Mouse (Mus musculus) lung, adult 2 months (tissue): ENCODE data around the gene Emb.

Experiments used
- CTCF ChIP-seq: fragments of 200-500 bp; IDR thresholded peaks from 2 replicates; pipeline ENCODE4 v1.5.1; 2011; ENCODE audit warnings: mild to moderate bottlenecking, low read length, control low read depth; ENCODE audit not compliant: insufficient read depth
- POLR2A ChIP-seq: fragments of 200-500 bp; IDR thresholded peaks from 2 replicates; pipeline ENCODE4 v1.6.1; 2011; ENCODE audit warnings: low read depth, mild to moderate bottlenecking, control low read depth, low read length, borderline replicate concordance; ENCODE audit errors: extremely low read depth

- TF ChIP-seq CTCF (no peak), POLR2A (no peak)
These were observed 43.3 kb upstream of the Emb start for GRCm38 (mm10) chr13:117165071-117165470.
